Mouse (Mus musculus) T-helper 17 cell (primary cell): ENCODE measurements at regions not wholly inside any gene's neighbourhood (a gene's known extent, or its start where the extent isn't known, plus 50 kb on each side); places are given as distances from the start of the nearest gene placed in this dataset.

Experiments used
- in situ Hi-C, 2 experiments: fragments of 300-600 bp; cut with MboI, MseI; formaldehyde crosslinking; loops; 1 replicate in 1 of 2; 2 replicates in 1 of 2; pipeline ENCODE4 v1.15.1; 2025; ENCODE audit warnings: high pct_unique_total_duplicates in 2 of 2

DNA sequence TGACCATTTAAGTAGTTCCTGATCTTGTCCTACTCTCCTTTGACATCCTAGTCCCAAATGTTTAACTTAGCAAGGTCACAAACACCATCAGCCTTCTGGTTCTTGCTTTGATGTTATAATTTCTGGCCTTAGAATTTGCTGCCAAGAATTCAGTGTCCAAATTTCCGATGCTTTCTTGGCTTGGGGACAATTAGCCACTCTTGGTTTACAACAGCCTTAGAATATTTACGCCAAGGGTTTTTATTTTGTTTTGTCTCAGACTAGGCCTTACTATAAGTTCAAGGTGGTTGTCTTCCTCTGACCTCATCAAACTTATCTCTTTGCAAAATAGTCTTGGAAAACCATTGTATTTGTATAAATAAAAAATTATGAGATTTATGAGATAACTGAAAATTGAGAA lies 322.4 kb downstream of the Tfec start:
- in situ Hi-C loops, result no loop called here

DNA sequence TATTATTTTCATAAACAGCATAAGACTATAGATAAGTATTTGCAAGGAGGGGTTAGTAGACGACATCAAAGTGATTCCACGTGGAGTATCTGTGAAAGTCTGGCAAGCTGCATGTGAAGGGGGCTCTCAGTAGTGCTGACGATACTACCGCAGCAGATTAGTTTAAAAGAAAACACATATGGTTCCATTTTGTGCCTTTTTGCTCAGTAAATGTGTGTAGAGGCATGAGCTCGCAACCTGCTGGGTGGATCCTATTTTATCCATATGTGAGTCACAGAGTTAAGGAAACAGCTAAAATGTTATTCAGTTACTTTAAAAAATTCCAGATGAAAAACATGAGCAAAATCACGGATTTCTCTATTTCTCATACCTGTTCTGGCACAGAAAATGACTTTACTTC lies 325.4 kb downstream of the Tfec start:
- in situ Hi-C loops, result no loop called here

DNA sequence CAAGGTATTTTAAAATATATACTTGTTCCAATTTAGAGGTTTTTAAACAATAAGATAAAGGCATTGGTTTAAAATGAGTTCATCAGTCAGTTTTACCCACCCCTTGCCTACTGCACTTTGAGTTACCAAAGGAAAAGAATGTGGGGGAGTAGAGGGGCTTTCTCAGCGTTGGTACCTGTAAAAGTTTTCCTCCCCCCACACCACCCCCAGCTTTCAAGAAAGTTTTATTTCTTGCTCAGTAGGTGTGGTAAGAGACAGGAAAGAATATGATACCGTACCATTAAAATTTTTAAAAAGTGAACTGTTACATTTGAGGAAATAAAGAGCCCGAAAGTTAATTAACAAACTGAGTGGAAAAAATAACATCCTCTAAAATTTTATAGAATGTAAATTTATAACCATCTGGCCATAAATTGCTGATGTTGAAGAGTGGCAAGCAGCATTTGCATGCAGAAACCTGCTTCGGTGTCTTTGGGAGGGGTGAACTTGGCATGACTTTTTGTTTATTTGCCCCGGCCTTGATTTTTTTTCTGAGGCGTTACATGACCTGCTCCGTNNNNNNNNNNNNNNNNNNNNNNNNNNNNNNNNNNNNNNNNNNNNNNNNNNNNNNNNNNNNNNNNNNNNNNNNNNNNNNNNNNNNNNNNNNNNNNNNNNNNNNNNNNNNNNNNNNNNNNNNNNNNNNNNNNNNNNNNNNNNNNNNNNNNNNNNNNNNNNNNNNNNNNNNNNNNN lies 346.1 kb downstream of the Tfec start:
- in situ Hi-C loops, result no loop called here

DNA sequence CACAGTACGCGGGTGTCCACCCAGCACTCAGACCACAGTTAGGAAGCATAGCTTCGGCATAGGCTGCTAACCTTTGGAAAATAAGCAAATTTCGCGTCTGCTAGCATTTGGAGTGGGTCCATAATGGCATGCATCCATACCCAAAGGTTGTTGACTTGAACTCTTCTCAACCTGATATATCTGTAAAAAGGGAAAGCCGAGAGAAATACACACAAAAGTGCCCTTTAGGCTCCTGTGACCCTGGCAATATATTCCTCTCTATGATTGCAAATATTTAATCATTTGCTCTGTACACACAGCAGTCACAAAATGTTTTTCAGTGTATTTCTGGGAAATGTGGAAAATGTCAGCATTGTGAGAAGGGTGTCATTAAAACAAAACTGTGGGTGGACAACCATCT lies 347.1 kb downstream of the Tfec start:
- in situ Hi-C loops, result no loop called here

DNA sequence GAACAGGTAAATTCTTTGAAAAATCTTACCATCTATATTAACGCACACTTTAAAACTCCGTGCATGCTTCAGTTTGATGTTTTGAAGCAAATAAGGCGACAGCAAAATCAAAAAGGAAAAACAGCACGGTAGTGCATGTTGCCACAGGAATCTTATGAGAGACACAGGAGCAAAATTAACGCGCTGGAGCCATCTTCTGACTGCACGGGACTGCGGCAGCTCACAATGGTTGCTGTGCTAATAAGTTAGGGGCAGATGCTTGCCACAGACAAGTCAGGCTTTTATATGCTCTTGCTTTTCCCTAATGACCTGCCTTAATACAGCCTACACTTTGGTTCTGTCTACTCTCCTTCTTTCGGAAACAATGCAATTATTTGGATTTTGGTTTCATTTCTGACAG lies 347.8 kb downstream of the Tfec start:
- in situ Hi-C loops, result no loop called here

DNA sequence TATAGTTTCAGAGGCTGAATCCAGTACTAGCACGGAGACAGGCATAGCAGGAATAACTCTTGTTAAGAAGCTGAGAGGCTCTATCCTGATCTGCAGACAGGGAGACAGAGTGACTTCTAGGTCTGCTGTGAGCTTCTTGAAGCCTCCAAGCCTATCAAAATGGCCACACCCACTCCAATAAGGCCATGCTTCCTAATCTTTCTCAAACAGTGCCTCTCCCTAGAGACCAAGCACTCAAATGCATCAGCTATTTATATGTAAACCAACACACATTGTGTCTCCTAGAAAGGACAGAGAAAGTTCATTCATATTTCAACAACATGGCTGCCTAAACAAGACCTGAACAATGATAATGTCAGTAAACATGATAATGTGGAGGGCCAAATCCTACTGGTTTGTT lies 384.2 kb downstream of the Tfec start:
- in situ Hi-C loops, result no loop called here

DNA sequence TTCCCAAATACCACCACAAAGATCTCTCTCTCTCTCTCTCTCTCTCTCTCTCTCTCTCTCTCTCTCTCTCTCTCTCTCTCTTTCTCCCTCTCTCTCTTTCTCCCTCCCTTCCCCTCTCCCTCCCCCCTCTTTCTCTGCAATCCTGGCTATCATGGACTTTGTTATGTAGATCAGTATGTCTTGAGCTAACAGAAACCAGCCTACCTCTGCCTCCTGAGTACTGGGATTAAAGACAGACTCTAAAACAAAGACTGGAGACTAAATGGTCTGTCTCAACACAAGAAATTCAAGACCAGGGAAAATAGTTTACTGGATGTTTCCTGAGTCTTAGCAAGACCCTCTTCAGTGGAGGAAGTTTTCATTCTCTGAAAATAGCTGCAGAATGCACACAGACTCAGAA lies 384.7 kb downstream of the Tfec start:
- in situ Hi-C loops, result no loop called here

DNA sequence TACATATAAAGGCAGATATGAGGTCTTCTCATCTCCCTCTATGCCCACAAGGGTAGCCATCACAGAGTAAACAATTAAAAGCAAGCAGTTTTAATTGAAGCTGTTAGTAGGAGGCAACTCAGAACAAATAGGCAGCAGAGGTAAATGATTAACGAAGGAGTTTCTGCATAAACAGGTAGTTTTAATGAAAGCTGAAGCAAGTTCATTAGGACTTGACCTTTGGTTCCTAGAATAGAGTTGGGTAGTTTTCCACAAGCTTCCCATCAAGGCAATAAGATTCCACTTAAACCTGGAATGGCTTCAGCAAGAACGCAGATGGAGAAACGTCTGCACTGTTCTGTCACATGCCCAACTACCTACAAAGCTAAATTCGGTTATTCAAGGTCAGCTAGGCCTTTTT lies 394.4 kb downstream of the Tfec start:
- in situ Hi-C loops, result loop anchor here in 1 of 2 experiments (10.0 kb wide), 1 partner anchor 1611 kb away; no protein-coding TSS in a partner anchor

DNA sequence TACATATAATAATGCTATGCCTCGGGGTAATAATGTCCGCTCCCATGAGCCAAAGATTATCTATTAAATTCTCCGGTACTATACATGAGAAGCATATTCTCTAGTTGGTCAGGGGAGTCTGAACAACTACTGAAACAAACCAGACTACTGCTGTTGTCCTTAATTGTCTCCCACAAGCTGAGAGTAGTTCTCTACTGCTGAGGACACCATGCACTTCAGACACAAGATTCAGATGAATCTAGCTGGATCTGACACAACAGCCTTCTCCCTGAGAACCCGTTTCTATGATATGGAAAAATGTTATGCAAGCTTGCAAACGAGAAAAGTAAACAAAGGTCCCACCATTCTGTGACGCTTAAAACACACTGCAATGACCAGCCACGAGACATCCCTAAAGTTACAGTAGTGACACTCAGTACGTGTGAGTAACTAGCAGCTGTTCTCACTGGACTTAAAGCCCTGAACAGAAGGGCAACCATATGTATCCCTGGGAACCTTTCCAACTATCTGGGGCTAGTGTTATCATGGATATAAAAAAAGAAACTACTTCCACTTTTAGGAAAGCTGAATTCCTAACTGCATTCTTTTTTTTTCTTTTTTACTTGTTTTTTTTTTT lies 411.1 kb downstream of the Tfec start:
- in situ Hi-C loops, result loop anchor here in 1 of 2 experiments (5.0 kb wide), 1 partner anchor 925 kb away; no protein-coding TSS in a partner anchor

DNA sequence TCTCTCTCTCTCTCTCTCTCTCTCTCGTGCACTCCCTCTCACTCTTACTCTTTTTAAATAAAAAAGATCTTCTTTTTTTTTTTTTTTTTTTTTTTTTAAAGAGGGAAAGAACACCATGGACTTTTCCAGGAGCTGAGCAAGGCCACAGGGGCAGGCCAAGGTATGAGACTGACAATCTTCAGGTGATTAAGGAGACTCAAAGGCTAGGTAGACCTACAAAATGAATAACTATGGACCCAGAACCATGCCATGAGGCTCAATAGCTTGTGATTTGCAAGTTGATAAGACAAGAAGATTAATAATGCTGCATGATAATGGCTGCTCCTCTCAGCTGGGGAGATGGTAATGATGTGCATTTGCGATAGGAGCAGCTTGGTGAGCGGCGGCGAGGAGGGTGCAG lies 414.9 kb downstream of the Tfec start:
- in situ Hi-C loops, result no loop called here

DNA sequence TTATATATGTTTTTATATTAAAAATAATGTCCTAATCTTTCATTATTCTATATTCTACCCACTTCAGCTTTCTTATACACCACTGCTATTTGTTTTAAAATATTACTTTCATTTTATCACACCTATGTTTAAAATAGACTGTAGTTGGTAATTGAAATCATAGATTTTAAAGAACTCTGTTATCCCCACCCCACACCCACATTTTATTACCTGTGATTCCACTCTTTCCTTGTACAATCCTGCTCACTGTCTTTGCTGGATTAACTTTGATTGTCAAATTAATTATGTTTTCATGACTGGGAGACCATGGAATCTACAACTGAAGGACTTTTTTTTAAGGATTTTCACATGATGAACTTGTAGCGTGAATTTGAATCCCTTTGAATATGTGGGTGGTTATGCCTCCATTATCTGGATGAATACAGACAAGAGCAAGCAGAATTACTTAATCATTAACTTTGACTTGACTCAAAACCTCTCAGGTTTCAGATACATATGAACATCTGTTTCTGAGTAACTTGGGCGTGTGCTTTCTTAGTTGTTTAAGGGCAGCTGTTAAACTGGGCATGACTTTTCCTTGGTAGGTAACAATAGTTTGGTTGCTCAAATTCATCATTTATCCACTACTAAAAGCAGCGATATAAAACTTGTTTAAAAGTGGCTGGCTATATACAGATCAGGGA lies 429.4 kb downstream of the Tfec start:
- in situ Hi-C loops, result no loop called here

DNA sequence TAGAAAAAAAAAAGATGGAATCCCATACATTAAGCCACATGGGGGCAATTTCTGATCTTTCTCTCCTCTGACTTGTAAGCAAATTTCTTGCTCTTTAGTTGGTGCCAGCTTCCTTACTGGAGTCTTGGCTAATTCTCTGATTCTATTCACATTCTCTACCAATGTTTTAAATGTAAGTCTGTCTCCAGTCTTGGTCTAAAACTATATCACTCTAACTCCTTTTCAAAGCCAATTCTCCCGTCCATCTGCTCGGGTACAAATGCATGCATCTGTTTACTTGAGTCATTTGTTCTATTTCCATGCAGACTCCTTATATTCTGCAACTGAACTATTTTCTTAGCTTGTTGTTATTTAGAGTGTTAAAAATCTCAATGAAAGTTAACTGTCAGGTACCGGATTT lies 440.0 kb downstream of the Tfec start:
- in situ Hi-C loops, result no loop called here
